Mouse (Mus musculus) mature B cell (primary cell): ENCODE measurements around the gene Ccdc28b.

Experiments
- in situ Hi-C: fragments of 300-500 bp; cut with MboI; formaldehyde crosslinking; loops from 2 replicates; pipeline ENCODE4 v1.14.3; 2019

Ccdc28b gene

GRCm38 (mm10) chr4:129584884-129585608 is 38.7 kb downstream of the Ccdc28b start:
- in situ Hi-C loops, result no loop called here

GRCm38 (mm10) chr4:129584370-129584769 is 39.4 kb downstream of the Ccdc28b start:
- in situ Hi-C loops, result no loop called here

GRCm38 (mm10) chr4:129582251-129582650 is 41.5 kb downstream of the Ccdc28b start:
- in situ Hi-C loops, result no loop called here

GRCm38 (mm10) chr4:129580347-129580746 is 43.4 kb downstream of the Ccdc28b start:
- in situ Hi-C loops, result no loop called here

- in situ Hi-C loops, result no loop called here
Measured at GRCm38 (mm10) chr4:129578466-129578865, 45.3 kb downstream of the Ccdc28b start, which contains the start of gene Fam167b. Fam167b (minus strand) TSS chr4:129578549.

- in situ Hi-C loops, result no loop called here
Measured at GRCm38 (mm10) chr4:129577688-129578087, 46.1 kb downstream of the Ccdc28b start.

- in situ Hi-C loops, result no loop called here
Measured at GRCm38 (mm10) chr4:129576863-129577491, 46.8 kb downstream of the Ccdc28b start.

GRCm38 (mm10) chr4:129575171-129575844 is 48.4 kb downstream of the Ccdc28b start:
- in situ Hi-C loops, result no loop called here

- in situ Hi-C loops, result no loop called here
Measured at GRCm38 (mm10) chr4:129573430-129573829, 50.3 kb downstream of the Ccdc28b start, which contains the start of gene Lck. Lck (minus strand) TSS chr4:129573641.

- in situ Hi-C loops, result no loop called here
Measured at GRCm38 (mm10) chr4:129573093-129573370, 50.7 kb downstream of the Ccdc28b start.

- in situ Hi-C loops, result no loop called here
Measured at GRCm38 (mm10) chr4:129572236-129573092, 51.3 kb downstream of the Ccdc28b start.

- in situ Hi-C loops, result no loop called here
Measured at GRCm38 (mm10) chr4:129571551-129572084, 52.1 kb downstream of the Ccdc28b start.

- in situ Hi-C loops, result no loop called here
Measured at GRCm38 (mm10) chr4:129570028-129570427, 53.7 kb downstream of the Ccdc28b start.
